Mouse (Mus musculus) CH12.LX (cell line): ENCODE results near the gene Gm20388. TPM values are rescaled to one million over a fixed set of nuclear protein-coding genes. Genes with fewer than 3 reads are reported as not detected.

ENCODE experiments used
- DNase-seq: peaks from one replicate; pipeline ENCODE4 v3.0.0-alpha.2; 2013; ENCODE audit errors: extremely low read depth
- H3K27ac ChIP-seq: 2 replicates; pipeline ENCODE4 v1.5.1; 2012; ENCODE audit warnings: low read depth, mild to moderate bottlenecking, control low read depth, moderate library complexity; ENCODE audit not compliant: insufficient read depth
- H3K27me3 ChIP-seq: replicated peaks from 2 replicates; pipeline ENCODE3; 2012; ENCODE audit warnings: inconsistent platforms
- H3K36me3 ChIP-seq, 2 experiments: replicated peaks in 1 of 2; 2 replicates each; pipeline versions ENCODE3 to v1.6.1; 2012; ENCODE audit warnings: inconsistent platforms in 1 of 2, low read length in 1 of 2, mild to moderate bottlenecking in 1 of 2, mixed read lengths in 1 of 2, moderate library complexity in 1 of 2; ENCODE audit not compliant: control insufficient read depth in 1 of 2, insufficient read depth in 1 of 2
- H3K4me1 ChIP-seq, 2 experiments: 2 replicates each; pipeline ENCODE4 v1.6.1; 2012; ENCODE audit warnings: inconsistent platforms in 1 of 2, moderate library complexity in 1 of 2; ENCODE audit not compliant: insufficient read depth in 2 of 2, control insufficient read depth in 1 of 2
- H3K4me2 ChIP-seq: 2 replicates; pipeline ENCODE4 v1.6.1; 2012; ENCODE audit warnings: low read depth, mild to moderate bottlenecking, control low read depth; ENCODE audit not compliant: poor library complexity, insufficient read depth, severe bottlenecking
- H3K4me3 ChIP-seq, 3 experiments: fragments of 150-350 bp in 1 of 3; sonication (generic) in 1 of 3; replicated peaks in 1 of 3; 2 replicates each; pipeline versions ENCODE3 to v1.5.1; 2011 to 2012; ENCODE audit warnings: low read depth in 2 of 3, low read length in 2 of 3, mild to moderate bottlenecking in 2 of 3, moderate library complexity in 2 of 3, control low read depth in 1 of 3, improper control_type of control experiment in 1 of 3, inconsistent platforms in 1 of 3, mixed read lengths in 1 of 3; ENCODE audit not compliant: poor library complexity in 1 of 3
- H3K79me2 ChIP-seq: replicated peaks from 2 replicates; pipeline ENCODE4 v1.6.1; 2012; ENCODE audit warnings: mild to moderate bottlenecking, moderate library complexity; ENCODE audit not compliant: control insufficient read depth, poor library complexity, insufficient read depth, severe bottlenecking; ENCODE audit errors: extremely low read depth
- H3K9ac ChIP-seq: 2 replicates; pipeline ENCODE4 v1.6.1; 2012; ENCODE audit warnings: low read depth, mild to moderate bottlenecking, control low read depth, moderate library complexity; ENCODE audit not compliant: insufficient read depth
- H3K9me3 ChIP-seq: replicated peaks from 2 replicates; pipeline ENCODE3; 2012; ENCODE audit warnings: low read length, inconsistent platforms, mixed read lengths
- CHD1 ChIP-seq: IDR thresholded peaks from 2 replicates; pipeline ENCODE4 v1.6.1; 2012; ENCODE audit warnings: low read depth, low read length, improper control_type of control experiment, inconsistent platforms
- CTCF ChIP-seq, 2 experiments: IDR thresholded peaks in 1 of 2; conservative IDR thresholded peaks in 1 of 2; 2 replicates each; pipeline ENCODE4 v1.5.1; 2011 to 2012; ENCODE audit warnings: low read depth in 2 of 2, low read length in 2 of 2, improper control_type of control experiment in 1 of 2, inconsistent platforms in 1 of 2, mild to moderate bottlenecking in 1 of 2, moderate library complexity in 1 of 2
- E2F4 ChIP-seq: IDR thresholded peaks from 2 replicates; pipeline ENCODE4 v1.6.1; 2011; ENCODE audit warnings: low read depth, low read length, improper control_type of control experiment; ENCODE audit not compliant: insufficient replicate concordance
- ELF1 ChIP-seq: IDR thresholded peaks from 2 replicates; pipeline ENCODE4 v1.6.1; 2014; ENCODE audit warnings: low read depth, mild to moderate bottlenecking, inconsistent platforms, low read length, improper control_type of control experiment
- ETS1 ChIP-seq: conservative IDR thresholded peaks from 2 replicates; pipeline ENCODE4 v1.6.1; 2012; ENCODE audit warnings: low read depth, mild to moderate bottlenecking, inconsistent platforms, low read length, improper control_type of control experiment, moderate library complexity
- IRF4 ChIP-seq: IDR thresholded peaks from 2 replicates; pipeline ENCODE4 v1.6.1; 2014; ENCODE audit warnings: low read depth, mild to moderate bottlenecking, inconsistent platforms, low read length, improper control_type of control experiment
- JUND ChIP-seq: conservative IDR thresholded peaks from 2 replicates; pipeline ENCODE4 v1.6.1; 2011; ENCODE audit warnings: low read depth, low read length, improper control_type of control experiment
- MAX ChIP-seq: IDR thresholded peaks from 2 replicates; pipeline ENCODE4 v1.6.1; 2011; ENCODE audit warnings: low read length, improper control_type of control experiment
- NELFE ChIP-seq: IDR thresholded peaks from 2 replicates; pipeline ENCODE4 v1.6.1; 2011; ENCODE audit warnings: low read depth, low read length, improper control_type of control experiment
- NRF1 ChIP-seq: IDR thresholded peaks from 2 replicates; pipeline ENCODE4 v1.6.1; 2014; ENCODE audit warnings: low read depth, mild to moderate bottlenecking, inconsistent platforms, low read length, improper control_type of control experiment, moderate library complexity
- PAX5 ChIP-seq: IDR thresholded peaks from 2 replicates; pipeline ENCODE4 v1.6.1; 2012; ENCODE audit warnings: low read length, inconsistent platforms, mixed read lengths
- POLR2A ChIP-seq: IDR thresholded peaks from 2 replicates; pipeline ENCODE4 v1.6.1; 2011; ENCODE audit warnings: low read depth, mild to moderate bottlenecking, improper control_type of control experiment, low read length
- POLR2AphosphoS2 ChIP-seq: IDR thresholded peaks from 2 replicates; pipeline ENCODE4 v1.6.1; 2011; ENCODE audit warnings: low read depth, low read length, improper control_type of control experiment
- RAD21 ChIP-seq: IDR thresholded peaks from 2 replicates; pipeline ENCODE4 v1.6.1; 2011; ENCODE audit warnings: low read depth, mild to moderate bottlenecking, low read length, improper control_type of control experiment, moderate library complexity
- RCOR1 ChIP-seq: conservative IDR thresholded peaks from 2 replicates; pipeline ENCODE4 v1.6.1; 2012; ENCODE audit warnings: low read depth, mild to moderate bottlenecking, inconsistent platforms, low read length, improper control_type of control experiment
- TBP ChIP-seq: conservative IDR thresholded peaks from 2 replicates; pipeline ENCODE4 v1.6.1; 2011; ENCODE audit warnings: low read depth, low read length, improper control_type of control experiment
- TCF12 ChIP-seq: IDR thresholded peaks from 2 replicates; pipeline ENCODE4 v1.6.1; 2014; ENCODE audit warnings: low read depth, mild to moderate bottlenecking, inconsistent platforms, low read length, improper control_type of control experiment
- UBTF ChIP-seq: IDR thresholded peaks from 2 replicates; pipeline ENCODE4 v1.6.1; 2012; ENCODE audit warnings: low read depth, mild to moderate bottlenecking, inconsistent platforms, low read length, improper control_type of control experiment, moderate library complexity
- USF2 ChIP-seq: conservative IDR thresholded peaks from 2 replicates; pipeline ENCODE4 v1.6.1; 2011; ENCODE audit warnings: low read depth, low read length, improper control_type of control experiment
- ZC3H11A ChIP-seq: IDR thresholded peaks from 2 replicates; pipeline ENCODE4 v1.6.1; 2012; ENCODE audit warnings: low read depth, mild to moderate bottlenecking, inconsistent platforms, low read length, improper control_type of control experiment
- ZMIZ1 ChIP-seq: IDR thresholded peaks from 2 replicates; pipeline ENCODE4 v1.6.1; 2012; ENCODE audit warnings: low read depth, mild to moderate bottlenecking, inconsistent platforms, low read length, improper control_type of control experiment
- ZNF384 ChIP-seq: IDR thresholded peaks from 2 replicates; pipeline ENCODE4 v1.6.1; 2012; ENCODE audit warnings: low read depth, low read length, improper control_type of control experiment, inconsistent platforms
- dilution Hi-C: fragments of 300-500 bp; cut with MboI; formaldehyde crosslinking; loops from 2 replicates; pipeline ENCODE4 v1.14.3; 2020; ENCODE audit warnings: low sequenced_read_pairs; ENCODE audit not compliant: extremely low pct_unique_long_range_greater_than_20kb, extremely low pct_ligation_motif_present
- in situ Hi-C: fragments of 300-500 bp; cut with MboI; formaldehyde crosslinking; loops from 3 replicates; pipeline ENCODE4 v1.14.3; 2019; ENCODE audit warnings: low sequenced_read_pairs, low pct_ligation_motif_present, low pct_unique_long_range_greater_than_20kb, mixed read lengths
- polyA plus RNA-seq: library from polyadenylated mRNA; unstranded; fragments of >175 nt; gene quantifications from 2 replicates; pipeline ENCODE4 v1.2.1, GENCODE M21; 2012; ENCODE audit warnings: low read depth; ENCODE audit not compliant: insufficient read length
- total RNA-seq, 2 experiments: library from RNA; depleted of rRNA; stranded (reverse); fragments of 300-350 nt in 1 of 2; fragments of >200 nt in 1 of 2; gene quantifications; 2 replicates each; pipeline ENCODE4 v1.2.3; 2012 to 2014

The Gm20388 gene
- total and polyA plus RNA-seq, 3 experiments = 14.8 to 26.3 (median 22.2) TPM

- Histone ChIP-seq H3K4me3 (no peak overlapping the region), H3K79me2 (no peaks in the 10 kb centered on the region), H3K9me3 (no peaks in the 10 kb centered on the region), H3K9ac (no peak overlapping the region)
- TF ChIP-seq CHD1 = no peak
- TF ChIP-seq PAX5 = no peak
- no peak for TF ChIP-seq MAX
- TF ChIP-seq UBTF = no peak
- no peak for TF ChIP-seq POLR2AphosphoS2
- no peak for TF ChIP-seq RAD21
- TF ChIP-seq TBP = no peak
- TF ChIP-seq CTCF (conservative IDR thresholded peaks at IDR 0.05 in 1 of 2, IDR thresholded peaks at IDR 0.05 in 1 of 2; ENCODE audit: low read depth in 2 of 2, low read length in 2 of 2) = no peak
- TF ChIP-seq POLR2A = no peak
- TF ChIP-seq ZMIZ1 = no peak
- TF ChIP-seq RCOR1 = no peak
- no peak for TF ChIP-seq NRF1
- TF ChIP-seq NELFE = no peak
- no peak for TF ChIP-seq E2F4
- no peak for TF ChIP-seq IRF4
- TF ChIP-seq JUND = no peak
- TF ChIP-seq ETS1 = no peak
- TF ChIP-seq ZC3H11A = no peak
- no peak for TF ChIP-seq USF2
- TF ChIP-seq TCF12 = no peak
- TF ChIP-seq, all 38 proteins: peak for 0
- Histone ChIP-seq H3K27me3 (peaks cover 57% of the 10 kb centered on the region), H3K27ac (no peak overlapping the region), H3K4me1 (peaks cover 0 to 7% of the 10 kb centered on the region in 2 experiments; a peak in 1 of 4 replicates), H3K4me2 (no peak overlapping the region), H3K36me3 (no peaks in the 10 kb centered on the region)
- in situ Hi-C loops (no loop called here), dilution Hi-C loops (no loop called here)
- DNase-seq = no peak
These were observed 3808.1 kb downstream of the Gm20388 start for GRCm38 (mm10) chr8:123718752-123719151.

DNA sequence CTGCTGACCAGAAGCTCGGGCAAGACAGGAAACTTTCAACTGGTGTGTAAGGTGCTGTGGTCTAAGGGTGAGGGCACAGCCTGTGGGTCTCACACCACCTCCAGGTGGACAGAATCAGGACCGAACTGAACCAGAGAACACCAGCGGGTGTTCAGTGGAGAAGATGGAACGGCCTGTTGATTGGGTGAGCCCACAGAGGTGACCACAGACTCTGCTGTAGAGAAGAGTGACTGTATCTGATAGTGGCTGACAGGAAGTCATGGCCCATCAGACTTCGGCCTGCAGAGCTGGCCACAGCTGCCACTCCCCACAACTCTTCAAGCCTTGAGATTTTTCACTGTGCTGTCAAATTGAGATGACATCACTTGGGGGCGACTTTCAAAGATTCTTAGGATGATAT, 3808.6 kb downstream of the Gm20388 start:
- Histone ChIP-seq H3K36me3 (no peaks in the 10 kb centered on the region), H3K4me1 (peaks cover 0 to 7% of the 10 kb centered on the region in 2 experiments; a peak in 1 of 4 replicates), H3K9me3 (no peaks in the 10 kb centered on the region), H3K27me3 (peaks cover 52% of the 10 kb centered on the region), H3K9ac (no peak overlapping the region), H3K4me3 (no peak overlapping the region), H3K27ac (no peak overlapping the region), H3K79me2 (no peaks in the 10 kb centered on the region), H3K4me2 (no peak overlapping the region)
- no peak for DNase-seq
- dilution Hi-C loops (no loop called here), in situ Hi-C loops (no loop called here)
- TF ChIP-seq ZNF384 (no peak), ELF1 (no peak), PAX5 (no peak)
